Mouse (Mus musculus) ZHBTc4 (cell line): ENCODE data around the gene Lgals2.
A peak's percentile ranks its signal among the peaks of the same experiment; 100 is the strongest.

Source experiments
- DNase-seq: peaks from one replicate; pipeline ENCODE4 v3.0.0-alpha.2; 2011; ENCODE audit warnings: low read depth, low spot score

Lgals2 gene

GRCm38 (mm10) chr15:78816074-78816391 lies 39.3 kb downstream of the Lgals2 start:
- DNase-seq, result no peak

GRCm38 (mm10) chr15:78815314-78816073 lies 39.8 kb downstream of the Lgals2 start:
- DNase-seq, result no peak

- DNase-seq, result no peak
These were observed 41.7 kb downstream of the Lgals2 start for GRCm38 (mm10) chr15:78813603-78814002.

GRCm38 (mm10) chr15:78810146-78810545 lies 45.2 kb downstream of the Lgals2 start:
- no peak for DNase-seq

GRCm38 (mm10) chr15:78809739-78810138 lies 45.6 kb downstream of the Lgals2 start:
- DNase-seq, result no peak

- peak; percentile 55 for DNase-seq
These were observed 46.3 kb downstream of the Lgals2 start for GRCm38 (mm10) chr15:78808980-78809379.

GRCm38 (mm10) chr15:78807141-78807540 lies 48.2 kb downstream of the Lgals2 start:
- no peak for DNase-seq

- peak; percentile 53 for DNase-seq
These were observed 48.7 kb downstream of the Lgals2 start for GRCm38 (mm10) chr15:78806614-78807013.

GRCm38 (mm10) chr15:78805351-78805750 lies 50.0 kb downstream of the Lgals2 start:
- no peak for DNase-seq

GRCm38 (mm10) chr15:78804326-78804725 lies 51.0 kb downstream of the Lgals2 start:
- no peak for DNase-seq

GRCm38 (mm10) chr15:78803499-78803900 lies 51.8 kb downstream of the Lgals2 start:
- DNase-seq, result peak; percentile 30

GRCm38 (mm10) chr15:78802776-78803391 lies 52.4 kb downstream of the Lgals2 start, which contains the start of gene Card10:
Card10 (minus strand) TSS chr15:78803042.
- peak; percentile 48 for DNase-seq

- DNase-seq, result peak; percentile 60
These were observed 53.2 kb downstream of the Lgals2 start for GRCm38 (mm10) chr15:78801971-78802741.

GRCm38 (mm10) chr15:78801571-78801970 lies 53.8 kb downstream of the Lgals2 start:
- DNase-seq, result no peak
